Mouse (Mus musculus) lung, embryonic 16.5 days (tissue): ENCODE data around the gene Macrod1. TPM values are rescaled to one million over a fixed set of nuclear protein-coding genes. Genes with fewer than 3 reads are reported as not detected.

Source experiments
- ATAC-seq: fragments of 200-750 bp; cut with Nextera tagmentation; 2 replicates; pipeline ENCODE4 v1.8.0; 2017; ENCODE audit warnings: low read depth, mild to moderate bottlenecking, moderate library complexity
- H3K27ac ChIP-seq: fragments of 300-500 bp; sonication (generic); 2 replicates; pipeline ENCODE4 v1.5.1; 2014; ENCODE audit warnings: mild to moderate bottlenecking, control low read depth, low read length
- H3K27me3 ChIP-seq: fragments of 300-500 bp; sonication (generic); 2 replicates; pipeline ENCODE4 v1.6.1; 2014; ENCODE audit warnings: low read depth, low read length, mixed read lengths; ENCODE audit not compliant: control insufficient read depth, insufficient read depth
- H3K36me3 ChIP-seq: fragments of 300-500 bp; sonication (generic); 2 replicates; pipeline ENCODE4 v1.6.1; 2014; ENCODE audit warnings: low read length; ENCODE audit not compliant: control insufficient read depth, insufficient read depth
- H3K4me1 ChIP-seq: fragments of 300-500 bp; sonication (generic); replicated peaks from 2 replicates; pipeline ENCODE4 v1.6.1; 2014; ENCODE audit warnings: low read length, mixed read lengths; ENCODE audit not compliant: control insufficient read depth, insufficient read depth
- H3K4me2 ChIP-seq: fragments of 300-500 bp; sonication (generic); 2 replicates; pipeline ENCODE4 v1.6.1; 2014; ENCODE audit warnings: low read depth, low read length, control low read depth
- H3K4me3 ChIP-seq: fragments of 300-500 bp; sonication (generic); 2 replicates; pipeline ENCODE4 v1.5.1; 2014; ENCODE audit warnings: mild to moderate bottlenecking, low read length, control low read depth
- H3K9ac ChIP-seq: fragments of 300-500 bp; sonication (generic); 2 replicates; pipeline ENCODE4 v1.6.1; 2014; ENCODE audit warnings: low read length, control low read depth
- H3K9me3 ChIP-seq: fragments of 300-500 bp; sonication (generic); 2 replicates; pipeline ENCODE4 v1.6.1; 2016; ENCODE audit warnings: low read length; ENCODE audit not compliant: control insufficient read depth
- WGBS: fragments of 180-500 bp; shearing (Covaris S2); extraction: QIAGEN DNeasy Blood & Tissue Kit; methylation state at CpG from one replicate; pipeline ENCODE4 v1.1.7; 2014; 5-methylcytosine and 5-hydroxymethylcytosine counted together
- polyA plus RNA-seq: library from polyadenylated mRNA; unstranded; fragments of >200 nt; fragmentation: Nextera tagmentation; extraction: Ambion mirVana; gene quantifications from 2 replicates; pipeline ENCODE4 v1.2.1, GENCODE M21; 2015

Macrod1 gene
- polyA plus RNA-seq, 1 experiment from 2014 or later = 15.3 TPM

GRCm38 (mm10) chr19:7217926-7218267, 161.3 kb downstream of the Macrod1 start:
- Histone ChIP-seq H3K27me3 (no peaks in the 10 kb centered on the region), H3K4me3 (peak overlapping the region; percentile 73), H3K27ac (no peak overlapping the region), H3K9me3 (no peaks in the 10 kb centered on the region), H3K4me1 (peaks cover 33% of the 10 kb centered on the region), H3K9ac (no peak overlapping the region), H3K36me3 (peaks cover 15% of the 10 kb centered on the region), H3K4me2 (peak overlapping the region; percentile 67)
- 10% methylated on average over 6 of the region's 6 CpGs for WGBS
- ATAC-seq = no peak

GRCm38 (mm10) chr19:7218753-7219152, 162.1 kb downstream of the Macrod1 start:
- Histone ChIP-seq H3K4me2 (no peak overlapping the region), H3K9ac (no peak overlapping the region), H3K4me1 (peaks cover 30% of the 10 kb centered on the region), H3K27ac (no peak overlapping the region), H3K36me3 (peaks cover 13% of the 10 kb centered on the region), H3K27me3 (no peaks in the 10 kb centered on the region), H3K9me3 (no peaks in the 10 kb centered on the region), H3K4me3 (no peak overlapping the region)
- 92% methylated on average over 5 of the region's 5 CpGs for WGBS
- no peak for ATAC-seq

DNA sequence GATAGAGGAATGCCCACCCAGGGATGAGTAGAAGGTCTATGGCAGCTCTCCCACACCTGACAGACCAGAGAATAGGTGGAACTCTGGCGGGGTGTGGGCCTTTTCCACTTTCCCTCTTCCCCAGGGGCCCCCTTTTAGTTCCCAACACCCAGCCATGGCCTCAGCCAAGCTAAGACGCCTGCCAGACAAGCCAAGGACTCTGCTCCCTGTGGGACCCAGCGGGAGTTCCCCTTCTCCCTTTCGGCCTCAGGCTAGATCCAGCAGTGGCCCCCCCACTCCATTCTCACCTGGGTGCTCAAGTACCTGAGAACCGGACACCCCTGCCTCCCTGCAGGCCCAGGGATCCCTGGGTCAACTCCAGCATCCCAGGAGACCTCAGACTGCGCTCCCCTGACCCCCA, 165.6 kb downstream of the Macrod1 start:
- no peak for ATAC-seq
- peaks cover 2% of the 10 kb centered on the region; the same call in 1 of the 2 replicates for H3K4me1 ChIP-seq
- H3K4me3 ChIP-seq = no peak overlapping the region
- no peak overlapping the region for H3K27ac ChIP-seq
- H3K9ac ChIP-seq = no peak overlapping the region
- 0 out of 2 replicates have a peak, but pooled peaks cover 3% of the 10 kb centered on the region for H3K36me3 ChIP-seq
- 84% methylated on average over 6 of the region's 6 CpGs for WGBS
- no peaks in the 10 kb centered on the region for H3K27me3 ChIP-seq
- H3K4me2 ChIP-seq = no peak overlapping the region
- no peaks in the 10 kb centered on the region for H3K9me3 ChIP-seq

DNA sequence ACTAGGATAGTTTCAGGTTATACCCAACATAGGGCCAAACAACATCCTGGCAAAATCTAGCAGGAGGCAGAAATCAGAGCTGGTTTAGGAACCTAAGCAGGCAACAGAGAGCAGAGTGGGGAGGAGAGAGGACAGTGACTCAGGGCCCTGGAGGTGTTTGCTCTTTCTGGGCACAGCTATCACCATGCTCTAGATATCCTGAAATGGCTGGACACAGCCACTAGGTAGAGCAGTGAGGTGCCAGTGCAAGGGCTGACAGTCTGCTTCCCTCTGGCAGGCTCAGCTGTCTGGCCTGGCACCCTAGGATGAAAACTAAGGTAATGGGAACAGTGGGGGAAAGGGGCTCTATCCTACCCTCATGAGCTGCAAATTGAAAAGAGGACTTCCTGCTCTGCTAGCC, 166.9 kb downstream of the Macrod1 start:
- H3K4me1 ChIP-seq = no peaks in the 10 kb centered on the region
- H3K4me3 ChIP-seq = no peak overlapping the region
- H3K27me3 ChIP-seq = no peaks in the 10 kb centered on the region
- no peaks in the 10 kb centered on the region for H3K9me3 ChIP-seq
- ATAC-seq = no peak
- H3K36me3 ChIP-seq = peaks cover 10% of the 10 kb centered on the region
- no peak overlapping the region for H3K9ac ChIP-seq
- no peak overlapping the region for H3K27ac ChIP-seq
- H3K4me2 ChIP-seq = no peak overlapping the region

- Histone ChIP-seq H3K27me3 (no peaks in the 10 kb centered on the region), H3K36me3 (peaks cover 14% of the 10 kb centered on the region), H3K4me3 (no peak overlapping the region), H3K4me1 (no peaks in the 10 kb centered on the region), H3K27ac (no peak overlapping the region), H3K4me2 (no peak overlapping the region), H3K9ac (no peak overlapping the region), H3K9me3 (no peaks in the 10 kb centered on the region)
- no peak for ATAC-seq
- 87% methylated on average over 3 of the region's 3 CpGs for WGBS
Measured at GRCm38 (mm10) chr19:7224253-7224652, 167.6 kb downstream of the Macrod1 start.

GRCm38 (mm10) chr19:7225096-7225690, 168.6 kb downstream of the Macrod1 start:
- no peak overlapping the region for H3K4me2 ChIP-seq
- H3K4me3 ChIP-seq = no peak overlapping the region
- H3K36me3 ChIP-seq = peaks cover 21% of the 10 kb centered on the region
- whole genome bisulfite sequencing = 76% methylated on average over 9 of the region's 9 CpGs
- no peak overlapping the region for H3K9ac ChIP-seq
- H3K27me3 ChIP-seq = no peaks in the 10 kb centered on the region
- H3K9me3 ChIP-seq = no peaks in the 10 kb centered on the region
- H3K27ac ChIP-seq = no peak overlapping the region
- no peak for ATAC-seq
- H3K4me1 ChIP-seq = no peaks in the 10 kb centered on the region

DNA sequence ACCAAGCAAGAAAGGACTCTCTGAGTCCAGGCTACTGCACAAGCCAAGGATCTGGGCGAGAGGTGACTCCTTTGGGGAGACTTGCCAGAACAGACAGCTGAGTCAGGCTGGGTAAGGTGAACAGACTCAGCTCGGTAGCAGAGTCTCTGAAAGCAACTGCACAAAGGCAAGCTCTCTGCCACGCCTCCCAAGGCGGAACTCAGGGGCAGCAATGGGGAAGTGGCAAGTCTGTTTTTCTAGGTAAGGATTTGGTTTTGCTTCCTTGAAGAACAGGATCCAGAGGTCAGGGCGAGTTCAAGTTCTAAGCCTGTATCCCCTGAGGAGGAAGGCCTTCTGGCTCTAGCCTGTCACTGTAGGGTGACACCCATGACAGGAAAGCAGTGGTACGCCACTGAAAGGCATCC, 169.9 kb downstream of the Macrod1 start:
- Histone ChIP-seq H3K36me3 (peaks cover 21% of the 10 kb centered on the region), H3K27me3 (no peaks in the 10 kb centered on the region), H3K4me2 (no peak overlapping the region), H3K9ac (no peak overlapping the region), H3K4me3 (no peak overlapping the region), H3K27ac (no peak overlapping the region), H3K4me1 (no peaks in the 10 kb centered on the region), H3K9me3 (no peaks in the 10 kb centered on the region)
- ATAC-seq = no peak
- WGBS = 77% methylated on average over 6 of the region's 6 CpGs

- WGBS = 52% methylated on average over 8 of the region's 8 CpGs
- Histone ChIP-seq H3K4me1 (peaks cover under 1% of the 10 kb centered on the region; the same call in 1 of the 2 replicates), H3K36me3 (peaks cover 7% of the 10 kb centered on the region), H3K4me2 (no peak overlapping the region), H3K27ac (no peak overlapping the region), H3K27me3 (no peaks in the 10 kb centered on the region), H3K9me3 (no peaks in the 10 kb centered on the region), H3K9ac (no peak overlapping the region), H3K4me3 (no peak overlapping the region)
- peak; percentile 88 for ATAC-seq
Measured at GRCm38 (mm10) chr19:7234537-7235221, 178.1 kb downstream of the Macrod1 start.

- H3K9ac ChIP-seq = no peak overlapping the region
- WGBS = 88% methylated on average over 9 of the region's 9 CpGs
- no peak overlapping the region for H3K4me2 ChIP-seq
- no peak overlapping the region for H3K27ac ChIP-seq
- peaks cover 6% of the 10 kb centered on the region for H3K4me1 ChIP-seq
- H3K36me3 ChIP-seq = peaks cover 4% of the 10 kb centered on the region; the same call in 1 of the 2 replicates
- no peaks in the 10 kb centered on the region for H3K27me3 ChIP-seq
- no peak overlapping the region for H3K4me3 ChIP-seq
- ATAC-seq = no peak
- no peaks in the 10 kb centered on the region for H3K9me3 ChIP-seq
Measured at GRCm38 (mm10) chr19:7235461-7235860, 178.9 kb downstream of the Macrod1 start.
